Mouse (Mus musculus): ENCODE measurements around the gene Lhfpl5.
"Not testable (repeated sequence)": the region's sequence is repeated elsewhere in the genome, so short reads cannot be mapped to it uniquely, and the experiment has no call there.

DNA sequence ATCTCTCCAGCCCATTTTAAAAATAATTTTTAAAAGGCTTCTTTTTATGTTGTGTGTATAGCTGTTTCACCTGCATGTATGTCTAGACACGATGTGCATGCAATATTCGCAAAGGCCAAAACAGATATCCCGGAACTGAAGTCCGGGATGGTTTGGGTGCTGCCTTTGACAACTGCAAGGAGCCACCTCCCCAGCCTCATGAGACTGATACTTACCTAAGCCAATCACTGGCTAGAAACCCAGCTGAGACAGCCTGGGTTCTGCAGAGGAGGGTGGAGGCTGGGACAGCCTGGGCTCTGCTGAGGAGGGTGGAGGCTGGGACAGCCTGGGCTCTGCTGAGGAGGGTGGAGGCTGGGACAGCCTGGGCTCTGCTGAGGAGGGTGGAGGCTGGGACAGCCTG is 21.4 kb upstream of the Lhfpl5 start:
- not testable (repeated sequence) for TF ChIP-seq MYOG (IDR thresholded peaks at IDR 0.05; ENCODE audit: control insufficient read depth, extremely low read depth, insufficient read length); CTCF (IDR thresholded peaks at IDR 0.05; ENCODE audit: control insufficient read depth, insufficient read depth, insufficient read length); MAX (IDR thresholded peaks at IDR 0.05)

All from C2C12 (cell line).